Mouse (Mus musculus): ENCODE results near the gene Nmnat2.
"Not testable (repeated sequence)": the region's sequence is repeated elsewhere in the genome, so short reads cannot be mapped to it uniquely, and the experiment has no call there.

Gene Nmnat2

DNA sequence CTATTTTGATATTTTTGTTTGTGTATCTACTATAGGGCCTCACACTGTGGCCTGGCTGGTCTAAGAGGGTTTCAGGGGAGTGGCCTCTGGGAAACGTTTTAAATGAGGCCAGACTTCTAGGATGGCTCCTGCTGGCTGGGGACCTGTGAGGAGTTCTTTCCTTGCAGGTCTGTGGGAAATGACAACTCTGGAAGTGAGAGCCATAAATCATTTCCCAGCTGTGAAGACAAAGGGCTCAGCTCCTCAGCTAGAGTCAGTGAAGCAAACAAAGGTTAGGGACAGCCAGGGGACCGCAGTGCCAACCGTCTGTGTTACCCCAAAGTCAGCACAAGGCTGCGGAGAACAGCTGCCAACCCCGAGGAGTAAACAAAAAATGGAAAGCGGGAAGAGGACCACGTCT is 107.8 kb downstream of the Nmnat2 start:
- no peak for DNase-seq

DNA sequence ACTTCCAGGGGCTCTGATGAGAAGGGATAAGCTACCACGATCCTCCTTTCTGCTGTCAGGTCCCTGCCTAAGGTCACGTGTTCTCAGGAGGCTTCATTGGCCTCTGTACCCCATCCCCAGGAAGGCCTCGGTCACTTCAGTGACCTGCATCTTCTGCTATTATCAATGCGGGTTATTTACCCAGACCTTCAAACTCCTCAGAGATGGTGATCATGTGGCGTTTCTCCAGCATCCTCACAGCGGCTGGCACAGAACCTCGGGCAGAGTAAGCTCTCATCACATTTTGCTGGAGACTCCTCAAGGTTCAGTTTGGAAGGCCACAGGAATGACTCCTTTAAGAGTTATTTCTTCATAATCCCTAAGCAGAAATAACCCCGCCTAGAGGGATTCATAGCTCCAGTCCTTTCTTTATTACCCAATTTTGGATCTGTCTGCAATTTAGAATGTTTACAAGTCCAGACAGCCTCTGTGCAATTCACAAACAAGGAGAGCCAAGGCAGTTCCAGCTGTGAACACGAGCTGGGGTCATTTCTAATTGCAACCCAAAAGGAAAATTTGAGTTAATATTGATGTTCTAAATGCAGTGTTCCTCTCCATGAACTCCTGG is 110.1 kb downstream of the Nmnat2 start:
- no peak for DNase-seq

DNA sequence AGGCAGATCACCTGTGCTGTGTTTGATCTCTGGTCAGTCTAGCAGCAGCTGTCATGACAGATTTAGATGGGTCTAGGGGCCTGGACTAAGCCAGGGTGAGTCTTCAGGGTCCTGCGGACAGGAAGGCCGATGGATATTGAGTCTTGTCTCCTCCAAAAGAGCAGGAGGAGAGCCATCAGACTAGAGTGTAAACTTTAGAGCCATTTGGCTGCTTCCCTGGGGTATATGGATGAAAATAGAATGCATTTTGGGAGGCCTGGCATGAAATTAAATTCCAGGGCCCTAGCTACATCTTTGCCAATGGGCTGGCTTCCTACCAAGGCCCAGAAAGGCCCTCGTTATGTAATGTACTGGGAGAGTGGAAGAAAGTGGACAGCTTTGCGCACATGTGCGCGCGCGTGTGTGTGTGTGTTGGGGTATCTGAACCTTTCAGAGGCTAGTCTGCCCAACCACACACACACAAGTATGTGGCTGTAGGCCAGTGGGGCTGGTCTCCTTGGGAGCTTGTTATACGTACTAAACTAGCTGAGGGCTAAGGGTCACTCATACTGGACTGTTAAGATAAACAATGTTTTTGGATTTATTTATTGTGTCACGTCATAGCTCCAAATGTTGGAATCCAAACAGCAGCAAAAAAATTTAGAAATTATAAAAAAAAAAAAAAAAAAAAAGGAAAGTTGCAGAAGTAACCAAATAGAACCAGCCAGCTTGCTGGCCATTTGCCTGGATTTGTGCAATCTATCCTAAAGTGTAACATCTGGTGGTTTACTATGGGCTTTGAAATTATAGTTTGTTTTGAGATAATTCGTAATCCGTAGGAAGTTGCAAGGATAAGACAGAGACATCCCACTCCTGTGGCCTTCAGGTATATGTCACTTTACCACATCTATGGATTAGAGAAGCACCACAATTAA is 110.9 kb downstream of the Nmnat2 start:
- DNase-seq: no peak

DNA sequence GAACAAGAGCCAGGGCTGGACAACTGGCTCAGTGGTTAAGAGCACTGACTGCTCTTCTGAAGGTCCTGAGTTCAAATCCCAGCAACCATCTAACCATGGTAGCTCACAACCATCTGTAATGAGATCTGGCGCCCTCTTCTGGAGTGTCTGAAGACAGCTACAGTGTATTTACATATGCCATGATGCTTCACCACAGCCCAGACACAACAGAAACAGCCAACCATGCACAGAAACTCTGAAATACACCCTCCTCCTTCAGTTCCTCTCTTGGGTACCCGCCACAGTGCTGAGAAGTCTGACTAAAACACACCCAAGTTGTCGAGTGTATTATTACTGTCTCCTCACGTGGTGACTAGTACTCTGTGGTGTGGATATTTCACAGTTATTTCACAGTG is 111.6 kb downstream of the Nmnat2 start:
- DNase-seq: no peak

DNA sequence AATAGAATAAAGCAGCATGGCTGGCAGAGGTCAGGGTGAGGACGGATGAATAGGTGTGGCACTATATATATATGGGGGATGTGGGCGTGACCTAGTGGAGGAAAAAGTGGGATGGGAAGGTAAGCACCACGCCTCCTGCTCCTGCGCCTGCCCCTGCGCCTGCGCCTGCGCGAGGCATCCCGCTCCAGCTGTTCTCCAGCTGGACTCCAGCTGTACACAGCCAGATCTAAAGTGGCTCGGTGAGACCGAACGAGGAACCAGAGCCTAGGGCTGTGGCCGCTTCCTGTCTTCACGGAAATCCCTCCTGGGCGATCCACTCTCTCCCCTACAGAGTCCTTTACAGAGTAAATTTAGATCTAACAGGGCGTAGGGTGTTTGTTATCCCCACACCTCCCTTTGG is 116.8 kb downstream of the Nmnat2 start:
- DNase-seq: no peak

DNA sequence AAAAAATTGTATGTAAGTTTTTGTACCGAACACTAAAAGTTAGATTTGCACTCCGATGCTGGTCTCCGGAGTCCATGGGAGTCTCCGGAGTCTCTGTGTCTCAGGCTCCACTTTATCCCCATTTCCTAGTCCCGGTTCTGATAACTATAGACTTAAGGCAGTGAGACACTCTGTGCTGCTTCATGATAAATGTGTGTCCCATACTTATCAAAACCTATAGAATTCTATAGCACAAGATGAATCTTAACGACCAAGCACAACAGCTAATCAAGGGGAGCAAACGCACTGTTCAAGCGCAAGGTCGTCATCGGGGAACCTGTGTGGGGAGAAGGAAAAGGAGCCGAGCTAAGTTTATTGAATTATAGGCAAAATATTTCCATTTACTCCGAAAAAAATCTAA is 117.2 kb downstream of the Nmnat2 start:
- no peak for DNase-seq

DNA sequence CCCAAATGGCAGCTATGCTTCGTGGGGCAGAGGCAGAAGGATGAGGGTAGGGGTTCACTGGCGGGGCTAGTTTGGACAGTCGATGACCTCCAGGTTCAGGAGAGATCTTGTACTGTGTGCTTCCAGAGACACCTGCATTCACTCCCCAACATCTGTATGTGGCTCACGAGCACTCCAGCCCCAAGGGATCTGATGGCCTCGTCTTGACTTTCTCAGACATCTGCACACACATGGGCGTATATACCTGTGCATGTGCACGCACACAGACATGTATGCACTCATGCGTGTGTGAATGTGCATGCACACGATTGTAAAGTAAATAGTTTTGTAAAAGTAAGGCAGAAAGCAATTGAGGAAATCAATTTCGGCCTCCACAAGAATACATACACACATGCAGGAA is 117.9 kb downstream of the Nmnat2 start:
- no peak for DNase-seq

DNA sequence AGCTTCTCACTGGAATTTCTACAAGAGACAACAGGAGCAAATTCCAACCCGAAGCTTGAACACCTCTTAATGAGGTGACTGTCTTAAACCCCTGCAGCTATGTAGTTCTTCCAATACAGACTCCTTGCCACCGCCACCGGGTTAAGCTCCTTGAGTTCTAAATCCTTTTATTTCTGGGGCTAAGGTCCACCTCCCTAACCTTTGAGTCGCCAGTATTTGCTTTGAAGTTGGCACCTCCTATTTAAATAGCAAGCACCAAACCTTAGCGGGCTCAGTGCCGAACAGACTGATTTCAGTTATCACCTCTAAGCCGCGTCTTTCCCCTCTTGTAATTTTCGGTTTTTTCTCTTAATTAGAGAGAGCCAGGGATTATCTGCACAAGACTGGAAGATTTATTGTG is 118.6 kb downstream of the Nmnat2 start:
- no peak for DNase-seq

DNA sequence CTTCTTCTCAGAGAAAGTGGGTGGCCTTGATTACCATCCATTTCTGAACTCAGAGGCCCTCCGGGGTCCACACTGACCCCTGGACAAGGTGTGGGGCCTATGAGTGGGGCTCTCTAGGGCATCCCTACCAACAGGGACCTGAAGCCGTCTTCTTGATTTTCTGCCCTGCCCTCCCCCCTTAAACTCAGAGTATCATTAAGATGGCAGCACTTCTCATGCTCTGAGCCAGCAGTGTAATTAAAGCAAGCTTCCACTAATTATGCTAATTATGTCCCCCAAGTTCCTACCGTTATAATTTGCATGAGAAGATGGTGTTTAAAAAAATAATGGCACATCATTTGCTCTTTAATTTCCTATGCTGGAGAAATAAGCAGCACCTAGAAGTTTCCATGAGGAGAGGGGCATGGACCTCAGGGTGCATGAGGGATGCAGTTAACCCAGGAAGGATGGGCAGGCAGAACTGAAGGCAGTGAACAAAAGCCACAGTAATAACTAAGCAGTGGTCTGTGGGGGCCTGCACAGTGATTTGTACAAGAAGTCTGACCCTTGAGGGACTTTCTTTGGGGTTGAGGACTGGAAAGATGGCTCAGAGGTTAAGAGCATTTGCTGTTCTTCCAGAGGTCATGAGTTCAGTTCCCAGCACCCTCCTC is 120.4 kb downstream of the Nmnat2 start:
- no peak for DNase-seq

DNA sequence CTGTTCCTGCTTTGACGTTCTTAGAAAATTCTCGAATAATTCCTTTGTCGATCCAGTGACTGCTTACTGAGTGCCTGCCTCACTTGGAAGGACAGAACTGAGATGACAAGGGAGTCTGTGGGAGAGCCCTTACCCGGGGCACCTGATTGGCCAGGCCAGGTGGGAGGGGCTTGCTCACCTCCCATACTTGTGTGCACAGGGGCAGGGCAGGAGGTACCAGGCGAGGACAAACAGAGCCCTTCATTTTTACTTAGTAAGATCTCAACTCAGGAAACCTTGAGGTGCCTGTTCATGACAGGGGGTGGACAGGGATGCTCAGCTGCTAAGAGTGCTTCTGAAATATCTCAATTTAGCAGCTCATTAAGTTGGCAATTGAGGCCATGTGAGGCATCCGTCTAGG is 121.2 kb downstream of the Nmnat2 start:
- DNase-seq: no peak

DNA sequence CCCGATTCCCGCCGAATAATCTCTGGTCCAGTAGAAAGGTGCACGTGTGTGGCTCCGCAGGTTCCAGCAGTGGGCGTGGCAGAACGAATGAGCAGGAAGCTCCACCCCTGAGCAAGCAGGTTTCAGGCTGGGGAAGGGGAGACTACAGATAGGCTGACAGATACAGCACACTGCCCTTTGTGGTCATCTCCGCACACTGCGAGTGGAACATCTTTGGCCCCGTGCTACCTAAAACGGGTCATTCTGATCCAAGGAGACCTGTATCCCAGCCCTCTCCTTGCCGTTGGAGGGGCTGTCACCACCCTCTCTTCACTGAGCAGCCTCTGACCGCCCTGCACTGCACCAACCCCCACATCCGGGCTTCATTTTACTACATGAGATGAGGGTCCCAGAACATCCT is 128.4 kb downstream of the Nmnat2 start:
- not testable (repeated sequence) for DNase-seq

DNA sequence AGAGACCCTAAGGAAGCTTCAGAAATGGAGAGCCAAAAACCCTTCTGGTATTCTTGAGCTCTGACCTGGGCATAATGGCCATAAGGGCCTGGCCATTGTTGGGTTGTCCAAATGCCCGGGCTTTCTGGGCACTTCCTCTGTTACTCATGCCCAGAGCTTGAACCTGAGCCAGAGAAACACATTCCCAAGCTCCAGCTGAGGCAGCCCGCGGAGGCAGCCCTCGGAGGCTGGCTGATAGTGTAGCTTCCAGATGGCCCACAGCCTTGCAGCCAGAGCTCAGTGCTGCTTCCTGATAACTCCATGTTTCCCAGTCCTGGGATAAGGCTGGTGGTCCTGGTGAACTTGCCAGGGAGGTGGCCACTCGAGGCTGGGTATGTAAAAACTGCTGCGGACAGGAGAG is 129.4 kb downstream of the Nmnat2 start:
- no peak for DNase-seq

DNA sequence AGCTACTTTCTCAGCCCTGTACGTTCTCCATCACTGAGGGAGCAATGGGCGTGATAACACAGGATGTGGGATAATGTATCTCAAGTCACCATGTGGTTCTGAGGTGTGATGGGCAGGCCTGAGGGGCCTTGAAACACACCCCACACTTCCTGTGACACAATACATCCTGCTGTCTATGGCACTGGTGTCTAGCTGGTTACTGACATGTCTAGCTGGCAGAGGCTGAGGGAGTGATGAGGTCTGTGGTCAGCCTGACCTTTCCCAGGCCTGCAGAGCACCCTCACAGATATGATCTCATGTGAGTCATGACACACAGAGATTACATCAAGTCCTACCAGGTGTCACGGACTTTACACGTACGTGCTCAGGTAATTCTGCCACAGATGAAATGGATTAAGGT is 130.4 kb downstream of the Nmnat2 start:
- peak; percentile 8 for DNase-seq

DNA sequence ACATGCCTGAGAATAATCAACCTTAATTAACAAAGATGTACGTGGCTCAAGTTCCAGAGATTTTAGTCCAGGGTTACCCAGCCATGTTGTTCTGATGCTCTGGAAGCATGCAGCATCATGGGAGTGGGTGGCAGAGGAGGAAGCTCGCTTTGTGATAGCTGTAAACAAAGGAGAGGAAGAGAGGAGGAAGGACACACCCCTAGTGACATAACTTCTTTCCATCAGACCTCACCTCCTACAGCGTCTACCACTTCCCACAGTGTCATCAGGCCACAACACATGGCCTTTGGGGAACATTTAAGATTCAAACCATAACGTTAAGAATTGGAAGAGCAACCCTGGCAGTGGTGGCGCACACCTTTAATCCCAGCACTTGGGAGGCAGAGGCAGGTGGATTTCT is 133.0 kb downstream of the Nmnat2 start:
- DNase-seq: no peak

DNA sequence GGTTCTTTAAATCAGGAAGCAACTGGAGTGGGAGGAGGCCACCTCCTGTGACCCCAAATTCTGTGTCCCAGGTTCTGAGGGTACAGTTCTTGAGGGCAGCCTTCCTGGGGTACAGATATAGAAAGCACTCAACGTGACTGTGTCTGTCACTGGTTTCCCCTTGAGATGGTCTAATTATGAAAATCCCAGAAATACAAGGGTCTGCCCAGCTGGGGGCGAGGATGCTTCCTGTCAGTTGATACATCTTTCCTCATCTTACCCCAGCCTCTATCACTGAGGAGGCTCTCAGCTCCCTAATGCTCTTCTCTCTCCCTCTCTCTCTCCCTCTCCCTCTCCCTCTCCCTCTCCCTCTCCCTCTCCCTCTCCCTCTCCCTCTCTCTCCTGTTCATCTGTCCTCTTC is 135.3 kb downstream of the Nmnat2 start:
- DNase-seq: peak; percentile 24

DNA sequence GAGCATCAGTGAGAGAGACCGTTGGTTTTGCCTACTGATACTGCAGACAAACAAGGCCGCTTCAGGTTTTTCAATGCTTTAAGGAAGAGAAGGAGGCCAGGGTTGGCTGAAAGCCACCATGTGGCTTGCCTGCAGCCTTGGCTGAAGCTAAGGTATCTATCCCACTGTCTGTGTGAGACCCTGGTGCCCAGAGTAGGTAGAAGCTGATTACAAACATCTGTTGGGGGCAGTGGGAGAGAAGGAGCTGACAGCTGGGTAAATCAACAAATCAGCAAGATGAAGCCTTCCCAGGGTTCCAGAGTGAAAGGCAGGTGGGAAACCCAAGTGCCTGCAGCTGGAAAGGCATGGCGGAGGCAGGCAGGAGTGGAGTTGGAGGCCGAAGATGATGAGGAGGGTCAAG is 136.0 kb downstream of the Nmnat2 start:
- DNase-seq: no peak

DNA sequence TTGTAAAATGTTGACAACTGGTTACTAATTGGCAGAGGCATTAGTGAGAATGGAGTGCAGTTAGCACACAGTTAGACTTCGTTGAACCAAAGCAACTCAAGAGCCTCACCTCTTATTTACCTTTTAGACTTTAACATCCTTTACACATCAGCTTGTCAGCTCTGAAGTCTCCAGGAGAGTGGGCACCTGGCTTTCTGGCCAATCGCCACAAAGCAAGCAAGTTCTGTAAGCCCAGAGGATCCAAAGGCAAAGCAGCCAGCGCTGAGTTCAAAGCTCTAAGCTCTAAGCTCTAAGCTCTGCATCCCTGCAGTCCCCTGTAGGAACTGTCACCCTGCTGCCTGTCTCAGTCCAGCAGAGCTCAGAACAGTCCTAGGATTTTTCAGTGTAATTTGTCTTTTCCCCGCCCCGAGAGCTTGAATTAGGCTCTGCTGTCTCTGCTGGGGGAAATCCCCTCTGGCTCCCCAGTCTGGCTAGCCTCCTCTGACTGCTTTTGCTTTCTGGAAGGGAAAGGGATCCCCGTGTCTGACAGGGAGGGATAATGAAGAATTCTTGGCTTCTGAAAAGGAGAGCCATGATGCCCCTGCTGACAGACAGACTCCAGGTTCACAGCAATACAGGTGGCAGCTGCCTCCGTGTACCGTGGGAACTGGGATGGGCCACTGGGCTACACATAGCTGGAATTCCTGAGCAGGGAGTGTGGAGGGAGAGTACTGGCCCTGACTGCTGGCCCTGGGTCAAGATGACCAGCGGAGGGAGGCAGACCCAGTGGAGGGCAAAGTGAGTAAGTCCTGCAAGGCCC is 136.8 kb downstream of the Nmnat2 start:
- no peak for DNase-seq

DNA sequence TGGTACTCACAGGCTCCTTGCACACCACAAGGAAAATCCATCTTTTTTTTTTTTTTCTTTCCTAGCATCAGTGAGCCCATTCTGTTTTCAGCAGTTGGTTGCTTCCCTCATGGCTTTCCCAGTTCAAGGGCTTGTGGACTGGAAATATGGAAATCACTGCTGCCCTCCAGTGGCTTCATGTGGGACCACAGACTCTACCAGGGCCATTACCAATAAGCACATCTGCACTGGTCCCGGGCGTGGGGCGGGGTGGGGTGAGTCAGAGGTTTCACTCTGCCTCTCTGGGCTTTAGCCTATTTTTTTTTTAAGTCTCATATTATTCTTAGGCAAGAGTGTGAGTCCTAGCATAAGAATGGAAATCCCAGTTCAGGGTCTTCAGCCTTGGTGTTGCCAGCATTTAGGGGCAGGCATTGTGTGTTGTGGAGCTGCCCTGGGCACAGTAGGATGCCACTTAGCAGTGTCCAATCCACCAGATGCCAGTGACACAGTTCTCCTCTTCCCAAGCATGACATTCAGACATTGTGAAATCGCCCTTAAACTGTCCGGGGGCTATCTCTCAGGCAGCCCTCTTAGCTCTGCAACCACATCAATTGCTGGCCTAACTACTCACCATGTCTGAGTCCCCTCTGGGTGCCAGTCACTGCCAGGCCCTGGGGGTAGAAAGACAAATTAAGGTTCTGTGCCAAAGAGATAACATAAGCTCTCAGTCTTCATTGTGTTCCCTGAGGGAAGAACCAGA is 137.6 kb downstream of the Nmnat2 start:
- DNase-seq: peak; percentile 45

DNA sequence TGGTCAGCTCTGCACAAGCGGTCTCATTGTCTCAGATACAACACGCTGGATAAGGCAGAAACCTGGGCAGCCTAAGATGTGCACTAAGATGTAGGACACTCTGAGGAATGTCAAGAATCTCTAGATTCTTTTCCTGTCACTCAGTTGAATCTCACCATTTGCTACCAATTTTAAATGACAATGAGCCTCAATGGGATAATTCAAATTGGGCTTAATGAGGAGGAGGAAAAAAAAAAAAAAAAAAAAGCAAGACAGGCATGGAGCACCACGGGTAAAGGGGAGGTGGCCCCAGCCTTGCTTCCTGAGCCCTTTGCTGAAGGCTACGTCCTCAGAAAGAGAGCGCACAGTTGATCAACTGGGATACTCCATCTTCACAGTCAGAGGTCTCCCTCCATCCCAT is 138.4 kb downstream of the Nmnat2 start:
- no peak for DNase-seq

DNA sequence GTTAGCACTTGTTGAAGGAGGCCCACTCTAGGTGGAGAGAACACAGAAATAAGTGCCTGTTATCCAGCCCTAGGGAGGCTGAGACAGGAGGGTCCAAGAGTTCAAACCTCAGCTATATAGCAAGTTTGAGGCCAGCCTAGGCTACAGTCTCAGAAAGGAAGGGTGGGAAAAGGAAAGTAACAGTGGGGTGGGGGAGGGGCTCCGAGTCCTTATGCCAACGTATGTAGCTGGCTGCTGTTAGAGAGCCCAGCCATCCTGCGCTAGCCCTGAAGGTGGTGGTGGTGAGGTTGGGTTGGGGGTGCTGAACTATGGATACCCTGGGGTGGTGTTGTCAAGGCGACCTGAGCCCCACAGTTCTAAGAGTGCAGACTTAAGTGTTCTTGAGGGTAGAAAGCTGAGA is 138.8 kb downstream of the Nmnat2 start:
- no peak for DNase-seq

DNA sequence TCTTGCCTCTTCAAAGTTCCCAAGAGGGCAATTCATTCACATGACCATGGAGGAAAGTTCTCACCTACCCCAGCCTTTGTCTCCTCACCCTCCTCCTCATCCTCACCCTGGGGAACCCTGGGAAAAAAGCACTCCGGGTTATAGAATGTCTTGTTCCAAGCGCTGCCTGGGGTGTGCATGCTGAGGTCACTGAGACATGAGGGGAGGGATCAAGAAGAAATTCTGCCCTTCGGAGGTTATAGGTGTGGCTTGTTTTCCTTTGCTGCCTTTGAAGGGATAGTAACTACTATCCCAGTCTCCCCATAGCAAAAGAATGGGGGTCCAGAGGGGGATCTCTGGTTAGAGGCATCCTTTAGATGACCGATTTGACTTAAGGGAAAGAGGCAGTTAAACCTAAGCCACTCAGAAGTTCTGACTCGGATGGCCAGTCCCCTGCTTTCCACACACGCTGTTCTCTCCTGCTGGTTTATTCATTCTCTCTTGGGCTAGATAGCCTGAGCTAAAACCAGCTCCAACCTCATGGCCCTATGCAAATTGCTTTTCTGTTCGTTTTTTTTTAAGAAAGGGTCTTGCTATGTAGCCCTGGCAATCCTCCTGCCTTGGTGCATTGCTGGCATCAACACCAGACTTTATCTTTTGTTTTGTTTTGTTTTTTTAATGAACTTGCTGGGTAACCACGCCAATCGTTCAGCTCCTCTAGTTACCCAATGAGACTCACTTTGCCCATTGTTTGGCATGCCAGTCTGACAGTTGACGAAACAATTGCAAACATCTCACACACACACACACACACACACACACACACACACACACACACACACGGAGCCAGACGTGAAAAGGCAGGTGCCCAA is 139.7 kb downstream of the Nmnat2 start:
- DNase-seq: no peak

DNA sequence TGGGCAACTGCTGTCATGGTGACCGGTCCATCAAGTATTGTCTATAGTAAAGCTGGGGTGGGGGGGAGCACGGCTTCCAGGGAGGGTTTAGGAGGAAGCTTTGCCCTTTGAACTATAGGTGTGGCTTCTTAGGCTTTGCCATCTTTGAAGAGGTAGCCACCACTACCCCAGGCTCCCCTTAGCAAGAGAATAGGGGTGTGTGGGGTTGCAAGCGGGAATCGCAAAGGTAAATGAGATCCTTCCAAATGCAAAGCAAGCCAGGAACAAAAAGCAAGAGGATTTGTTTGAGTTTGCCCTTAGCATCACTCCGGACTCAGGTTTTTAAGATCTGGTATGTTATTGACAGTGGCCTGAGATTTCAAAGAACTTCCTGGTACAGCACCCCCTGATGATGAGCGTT is 140.5 kb downstream of the Nmnat2 start:
- DNase-seq: no peak
